Mouse (Mus musculus) thymus, adult 2 months (tissue): ENCODE results near the gene Arhgap21. TPM values are rescaled to one million over a fixed set of nuclear protein-coding genes. Genes with fewer than 3 reads are reported as not detected.

Source experiments
- DNase-seq: peaks from one replicate; pipeline ENCODE4 v3.0.0; 2021
- H3K27ac ChIP-seq: fragments of 200-500 bp; 2 replicates; pipeline ENCODE4 v1.5.1; 2012; ENCODE audit warnings: low read length, control low read depth; ENCODE audit not compliant: control insufficient read depth, insufficient read depth
- H3K27me3 ChIP-seq: fragments of 200-500 bp; 2 replicates; pipeline ENCODE4 v1.6.1; 2012; ENCODE audit warnings: mild to moderate bottlenecking, low read length, moderate library complexity, mixed read lengths; ENCODE audit not compliant: control insufficient read depth, insufficient read depth
- H3K36me3 ChIP-seq: fragments of 200-500 bp; 2 replicates; pipeline ENCODE4 v1.6.1; 2012; ENCODE audit warnings: mild to moderate bottlenecking, low read length, moderate library complexity; ENCODE audit not compliant: control insufficient read depth, insufficient read depth
- H3K4me1 ChIP-seq: fragments of 200-500 bp; replicated peaks from 2 replicates; pipeline ENCODE4 v1.6.1; 2012; ENCODE audit warnings: low read length; ENCODE audit not compliant: control insufficient read depth, insufficient read depth
- H3K4me3 ChIP-seq: fragments of 200-500 bp; 2 replicates; pipeline ENCODE4 v1.5.1; 2012; ENCODE audit warnings: mild to moderate bottlenecking, low read length, control low read depth, moderate library complexity; ENCODE audit not compliant: control insufficient read depth, insufficient read depth
- CTCF ChIP-seq: fragments of 200-500 bp; IDR thresholded peaks from 2 replicates; pipeline ENCODE4 v1.5.1; 2012; ENCODE audit warnings: mild to moderate bottlenecking, control low read depth, low read length, moderate library complexity, borderline replicate concordance; ENCODE audit not compliant: control insufficient read depth, poor library complexity, insufficient read depth; ENCODE audit errors: extremely low read depth
- POLR2A ChIP-seq: fragments of 200-500 bp; IDR thresholded peaks from 2 replicates; pipeline ENCODE4 v1.6.1; 2012; ENCODE audit warnings: mild to moderate bottlenecking, low read length, control low read depth, moderate library complexity; ENCODE audit not compliant: control insufficient read depth, poor library complexity, insufficient read depth; ENCODE audit errors: extremely low read depth
- WGBS: fragments of 180-500 bp; shearing (Covaris S2); methylation state at CpG from one replicate; pipeline ENCODE4 v1.1.7; 2018; 5-methylcytosine and 5-hydroxymethylcytosine counted together
- polyA plus RNA-seq: library from polyadenylated mRNA; depleted of rRNA; stranded (reverse); fragments of >200 nt; gene quantifications from 2 replicates; pipeline ENCODE4 v1.2.3, GENCODE M21; 2012

The Arhgap21 gene
- polyA plus RNA-seq, 1 experiment: 5.3 TPM

DNA sequence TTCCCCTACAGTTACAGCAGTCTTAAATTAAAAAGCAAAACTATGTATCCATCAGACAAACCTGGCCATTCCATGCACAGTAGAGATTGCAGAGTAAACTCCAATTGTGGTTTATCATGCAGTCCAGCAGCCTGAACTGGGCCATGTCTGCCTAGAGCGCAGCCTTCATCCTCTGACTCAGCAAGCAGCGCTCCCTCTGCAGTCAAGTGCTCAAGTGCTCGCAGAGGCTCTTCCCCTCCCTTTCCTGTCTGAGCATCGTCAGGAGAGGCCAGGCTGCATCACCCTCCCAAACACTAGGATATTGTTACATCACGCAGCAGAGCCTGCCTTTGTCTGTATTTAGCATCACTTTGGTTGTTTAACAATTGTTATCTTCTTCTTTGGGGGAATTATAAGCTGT, 25.5 kb downstream of the Arhgap21 start:
- no peak for TF ChIP-seq POLR2A
- no peak for TF ChIP-seq CTCF
- Histone ChIP-seq H3K27ac (no peak overlapping the region), H3K36me3 (no peaks in the 10 kb centered on the region), H3K4me1 (no peaks in the 10 kb centered on the region), H3K4me3 (no peak overlapping the region), H3K27me3 (no peaks in the 10 kb centered on the region)
- no peak for DNase-seq
- WGBS: 38% methylated on average over 5 of the region's 5 CpGs

DNA sequence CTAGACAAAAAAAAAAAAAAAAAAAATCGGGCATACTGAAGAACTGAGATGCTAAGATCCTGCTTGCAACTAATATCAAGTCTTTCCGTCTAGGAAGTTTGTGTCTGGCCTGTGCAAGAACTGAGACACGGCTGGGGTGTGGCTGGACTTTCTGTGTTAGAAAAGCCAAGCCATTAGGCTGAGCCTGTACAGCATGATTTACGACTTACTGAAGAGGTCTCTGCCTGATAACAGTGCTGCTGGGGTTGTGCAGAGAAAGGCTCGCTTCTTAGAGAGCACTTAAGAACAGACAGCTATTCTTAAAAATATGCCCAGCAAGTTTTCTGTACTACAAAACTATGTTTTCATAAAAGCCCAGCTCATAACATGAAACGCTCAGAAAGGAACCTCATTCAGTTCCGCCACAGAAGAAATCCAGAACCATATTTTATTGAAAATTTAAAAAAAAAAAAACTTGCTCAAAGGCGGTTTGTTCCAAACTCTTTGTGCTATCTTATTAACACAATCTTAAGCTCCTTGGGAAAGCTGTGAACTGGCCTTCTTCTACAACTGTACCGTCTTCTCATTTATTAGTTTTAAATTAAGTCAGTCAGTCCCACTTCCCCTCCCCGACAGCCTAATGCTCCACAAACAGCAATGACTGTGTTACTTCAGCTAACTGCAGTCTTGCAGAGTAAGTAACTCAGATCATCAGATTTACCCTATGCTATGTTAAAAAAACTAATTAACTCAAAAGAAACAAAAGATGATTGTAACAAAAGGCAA, 26.1 kb downstream of the Arhgap21 start:
- Histone ChIP-seq H3K27ac (no peak overlapping the region), H3K4me1 (no peaks in the 10 kb centered on the region)

GRCm38 (mm10) chr2:20941105-20941504, 27.6 kb downstream of the Arhgap21 start:
- no peak for TF ChIP-seq CTCF
- TF ChIP-seq POLR2A: no peak
- H3K4me3 ChIP-seq: no peak overlapping the region
- no peak overlapping the region for H3K27ac ChIP-seq
- no peak for DNase-seq
- H3K27me3 ChIP-seq: no peaks in the 10 kb centered on the region
- no peaks in the 10 kb centered on the region for H3K36me3 ChIP-seq
- no peaks in the 10 kb centered on the region for H3K4me1 ChIP-seq

More for the DNA sequence above, 26.1 kb downstream of the Arhgap21 start:
- WGBS: 81% methylated on average over 10 of the region's 10 CpGs
- no peak for DNase-seq
- Histone ChIP-seq H3K4me3 (no peak overlapping the region), H3K27me3 (no peaks in the 10 kb centered on the region), H3K36me3 (no peaks in the 10 kb centered on the region)
- TF ChIP-seq POLR2A: no peak
- TF ChIP-seq CTCF: no peak

DNA sequence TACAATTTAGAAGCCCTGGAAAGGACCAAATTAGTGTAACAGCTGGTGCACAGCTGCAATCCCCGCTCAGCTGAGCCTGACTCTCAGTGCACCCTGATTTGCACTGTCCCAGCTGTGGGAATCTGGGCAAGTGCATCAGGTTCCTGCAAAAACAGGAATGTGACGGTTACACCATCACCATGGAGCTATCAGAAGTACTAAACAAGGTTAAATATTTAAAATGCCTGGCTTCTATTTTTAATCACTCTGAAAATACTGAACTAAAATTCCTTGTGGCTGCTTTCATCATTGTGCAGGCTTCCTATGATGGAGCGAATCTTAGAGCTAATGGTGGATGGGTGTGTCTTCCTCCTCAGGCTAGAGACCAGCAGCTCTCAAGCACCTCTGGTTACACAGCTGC, 29.3 kb downstream of the Arhgap21 start:
- Histone ChIP-seq H3K4me1 (no peaks in the 10 kb centered on the region), H3K27ac (no peak overlapping the region), H3K27me3 (no peaks in the 10 kb centered on the region), H3K4me3 (no peak overlapping the region), H3K36me3 (no peaks in the 10 kb centered on the region)
- TF ChIP-seq POLR2A (no peak), CTCF (no peak)
- no peak for DNase-seq
- 95% methylated on average over 3 of the region's 3 CpGs for WGBS

GRCm38 (mm10) chr2:20936609-20937221, 32.0 kb downstream of the Arhgap21 start:
- Histone ChIP-seq H3K4me3 (no peak overlapping the region), H3K27me3 (no peaks in the 10 kb centered on the region), H3K36me3 (no peaks in the 10 kb centered on the region), H3K4me1 (peaks cover 5% of the 10 kb centered on the region; the same call in 1 of the 2 replicates), H3K27ac (no peak overlapping the region)
- 91% methylated on average over 4 of the region's 4 CpGs for WGBS
- TF ChIP-seq CTCF (no peak), POLR2A (no peak)
- DNase-seq: no peak

- 96% methylated on average over 9 of the region's 9 CpGs for WGBS
- Histone ChIP-seq H3K4me1 (peaks cover 5% of the 10 kb centered on the region; the same call in 1 of the 2 replicates), H3K27ac (no peak overlapping the region), H3K27me3 (no peaks in the 10 kb centered on the region), H3K36me3 (no peaks in the 10 kb centered on the region), H3K4me3 (no peak overlapping the region)
- TF ChIP-seq CTCF: no peak
- no peak for TF ChIP-seq POLR2A
- DNase-seq: no peak
Measured at GRCm38 (mm10) chr2:20934406-20934805, 34.3 kb downstream of the Arhgap21 start.
